Mouse (Mus musculus) bone marrow macrophage, adult 2 months (primary cell): ENCODE results near the gene Tmem50b.

Source experiments
- CTCF ChIP-seq: IDR thresholded peaks from 2 replicates; pipeline ENCODE4 v1.5.1; 2012; ENCODE audit warnings: low read depth, mild to moderate bottlenecking, low read length, moderate library complexity
- POLR2A ChIP-seq: IDR thresholded peaks from 2 replicates; pipeline ENCODE4 v1.6.1; 2012; ENCODE audit warnings: mild to moderate bottlenecking, low read depth, low read length, borderline replicate concordance

- TF ChIP-seq POLR2A = no peak
- TF ChIP-seq CTCF = no peak
Measured at GRCm38 (mm10) chr16:91618511-91619501, 21.2 kb upstream of the Tmem50b start, which contains the start of gene Dnajc28.
